Mouse (Mus musculus) intestine, embryonic 14.5 days (tissue): ENCODE data around the gene Vamp1. TPM values are rescaled to one million over a fixed set of nuclear protein-coding genes. Genes with fewer than 3 reads are reported as not detected.

Source experiments
- ATAC-seq: fragments of 200-750 bp; cut with Nextera tagmentation; replicated peaks from 2 replicates; pipeline ENCODE4 v1.8.0; 2017; ENCODE audit warnings: low read depth, moderate number of reproducible peaks, moderate TSS enrichment, moderate library complexity; ENCODE audit not compliant: low FRiP score, low TSS enrichment
- DNase-seq: peaks from one replicate; pipeline ENCODE4 v3.0.0-alpha.2; 2018; ENCODE audit warnings: low spot score
- H3K27ac ChIP-seq: fragments of 300-500 bp; sonication (generic); 2 replicates; pipeline ENCODE4 v1.5.1; 2014; ENCODE audit warnings: low read depth, mild to moderate bottlenecking, control low read depth
- H3K27me3 ChIP-seq: fragments of 300-500 bp; sonication (generic); replicated peaks from 2 replicates; pipeline ENCODE4 v1.6.1; 2014; ENCODE audit warnings: low read length, control low read depth; ENCODE audit not compliant: control insufficient read depth, insufficient read depth
- H3K36me3 ChIP-seq: fragments of 300-500 bp; sonication (generic); 2 replicates; pipeline ENCODE4 v1.6.1; 2014; ENCODE audit warnings: low read length, control low read depth; ENCODE audit not compliant: control insufficient read depth, insufficient read depth
- H3K4me1 ChIP-seq: fragments of 300-500 bp; sonication (generic); replicated peaks from 2 replicates; pipeline ENCODE4 v1.6.1; 2014; ENCODE audit warnings: low read length, control low read depth, mixed read lengths; ENCODE audit not compliant: control insufficient read depth, insufficient read depth
- H3K4me2 ChIP-seq: fragments of 300-500 bp; sonication (generic); 2 replicates; pipeline ENCODE4 v1.6.1; 2014; ENCODE audit warnings: low read length
- H3K4me3 ChIP-seq: fragments of 300-500 bp; sonication (generic); 2 replicates; pipeline ENCODE4 v1.5.1; 2014; ENCODE audit warnings: low read depth, low read length, control low read depth, mixed read lengths
- H3K9ac ChIP-seq: fragments of 300-500 bp; sonication (generic); 2 replicates; pipeline ENCODE4 v1.6.1; 2014; ENCODE audit warnings: mild to moderate bottlenecking, low read length
- H3K9me3 ChIP-seq: fragments of 300-500 bp; sonication (generic); 2 replicates; pipeline ENCODE4 v1.6.1; 2016; ENCODE audit warnings: low read length, control low read depth; ENCODE audit not compliant: control insufficient read depth
- WGBS: fragments of 180-500 bp; shearing (Covaris S2); extraction: QIAGEN DNeasy Blood & Tissue Kit; methylation state at CpG from one replicate; pipeline ENCODE4 v1.1.7; 2014; 5-methylcytosine and 5-hydroxymethylcytosine counted together
- polyA plus RNA-seq: library from polyadenylated mRNA; unstranded; fragments of >200 nt; fragmentation: Nextera tagmentation; extraction: Ambion mirVana; gene quantifications from 2 replicates; pipeline ENCODE4 v1.2.1, GENCODE M21; 2014

The Vamp1 gene
- polyA plus RNA-seq, 1 experiment from 2014 or later = 2.7 TPM

DNA sequence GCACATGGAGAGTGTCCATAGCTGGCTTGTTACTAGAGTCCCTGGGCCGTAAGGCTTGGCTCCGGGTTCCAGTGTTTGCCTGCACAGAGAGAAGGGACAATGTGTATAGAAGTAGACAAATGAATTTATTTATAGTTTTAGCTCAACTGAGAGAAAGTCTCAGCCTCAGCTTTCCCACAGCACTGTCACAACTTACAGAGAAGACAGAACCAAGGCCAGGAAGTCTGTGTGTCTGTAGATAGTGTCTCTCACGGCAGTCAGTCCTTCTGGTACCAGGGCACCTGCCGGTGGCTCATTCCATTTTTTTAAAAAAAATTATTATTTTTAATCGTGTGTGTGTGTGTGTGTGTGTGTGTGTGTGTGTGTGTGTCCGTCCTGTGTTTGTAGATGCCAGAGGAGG lies 17.2 kb downstream of the Vamp1 start:
- no peaks in the 10 kb centered on the region for H3K9me3 ChIP-seq
- ATAC-seq = no peak
- no peaks in the 10 kb centered on the region for H3K27me3 ChIP-seq
- H3K27ac ChIP-seq = no peak overlapping the region
- 0 out of 2 replicates have a peak overlapping the region, but pooled peaks have one; percentile 97 for H3K4me2 ChIP-seq
- H3K36me3 ChIP-seq = no peaks in the 10 kb centered on the region
- 79% methylated on average over 6 of the region's 6 CpGs for WGBS
- no peak overlapping the region for H3K9ac ChIP-seq
- H3K4me3 ChIP-seq = no peak overlapping the region
- H3K4me1 ChIP-seq = peaks cover 8% of the 10 kb centered on the region; the same call in 1 of the 2 replicates
- DNase-seq = no peak

DNA sequence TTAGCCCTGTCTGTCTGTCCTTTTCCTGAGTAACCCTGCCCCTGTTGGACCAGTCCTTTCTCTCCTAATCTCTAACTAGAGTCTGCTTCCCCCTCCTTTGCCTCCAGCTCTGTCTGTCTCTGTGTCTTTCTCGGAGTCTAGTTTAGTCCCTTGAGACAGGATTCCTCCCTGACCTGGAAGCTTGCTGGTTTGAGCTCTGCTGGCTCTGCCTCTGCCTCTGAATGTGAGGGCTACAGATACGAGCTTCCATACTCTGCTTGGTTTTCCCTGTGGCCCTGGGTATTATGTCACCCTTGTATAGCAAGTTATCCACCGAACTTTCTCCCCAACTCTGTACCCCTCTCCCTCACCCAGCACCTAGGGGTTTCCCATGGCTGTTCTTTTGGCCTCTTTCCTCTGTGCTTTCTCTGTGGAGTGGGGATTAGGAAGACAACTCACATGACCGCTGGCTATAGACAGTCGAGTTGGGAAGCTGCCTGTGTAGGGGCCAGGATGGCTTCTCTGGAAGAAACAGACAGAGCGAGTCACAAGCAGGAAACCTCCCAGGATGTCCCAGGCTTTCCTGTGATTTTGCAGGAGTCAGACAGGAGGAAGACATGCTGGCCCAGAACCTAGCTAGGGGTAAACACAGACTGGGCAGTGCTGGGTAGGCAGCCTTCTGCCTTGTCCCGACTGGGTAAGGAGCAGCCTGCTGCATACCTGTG lies 18.6 kb downstream of the Vamp1 start:
- 46% methylated on average over 7 of the region's 7 CpGs for WGBS
- Histone ChIP-seq H3K4me2 (no peak overlapping the region), H3K9ac (no peak overlapping the region), H3K4me1 (peaks cover 8% of the 10 kb centered on the region; the same call in 1 of the 2 replicates), H3K27me3 (no peaks in the 10 kb centered on the region), H3K9me3 (no peaks in the 10 kb centered on the region), H3K36me3 (no peaks in the 10 kb centered on the region), H3K27ac (no peak overlapping the region), H3K4me3 (no peak overlapping the region)
- no peak for ATAC-seq
- DNase-seq = no peak

DNA sequence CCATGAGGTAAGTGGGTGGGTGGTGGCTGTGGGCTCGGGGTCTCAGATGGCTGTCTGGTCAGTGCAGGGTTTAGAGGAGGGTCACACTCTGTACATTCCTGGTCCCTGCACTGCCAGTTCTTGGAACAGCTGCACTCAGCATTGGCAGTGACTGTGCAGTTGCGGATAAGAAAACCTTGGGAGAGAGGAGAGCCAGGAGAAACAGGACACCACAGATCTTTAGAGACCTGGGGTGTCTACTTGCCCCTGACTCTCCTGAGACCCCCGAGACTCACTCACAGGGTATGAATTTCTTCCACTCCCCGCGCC lies 19.1 kb downstream of the Vamp1 start:
- Histone ChIP-seq H3K36me3 (no peaks in the 10 kb centered on the region), H3K9ac (no peak overlapping the region), H3K4me2 (no peak overlapping the region), H3K4me3 (no peak overlapping the region), H3K9me3 (no peaks in the 10 kb centered on the region), H3K27ac (no peak overlapping the region), H3K4me1 (peaks cover 8% of the 10 kb centered on the region; the same call in 1 of the 2 replicates), H3K27me3 (no peaks in the 10 kb centered on the region)
- no peak for DNase-seq
- ATAC-seq = no peak
- 56% methylated on average over 5 of the region's 5 CpGs for WGBS

DNA sequence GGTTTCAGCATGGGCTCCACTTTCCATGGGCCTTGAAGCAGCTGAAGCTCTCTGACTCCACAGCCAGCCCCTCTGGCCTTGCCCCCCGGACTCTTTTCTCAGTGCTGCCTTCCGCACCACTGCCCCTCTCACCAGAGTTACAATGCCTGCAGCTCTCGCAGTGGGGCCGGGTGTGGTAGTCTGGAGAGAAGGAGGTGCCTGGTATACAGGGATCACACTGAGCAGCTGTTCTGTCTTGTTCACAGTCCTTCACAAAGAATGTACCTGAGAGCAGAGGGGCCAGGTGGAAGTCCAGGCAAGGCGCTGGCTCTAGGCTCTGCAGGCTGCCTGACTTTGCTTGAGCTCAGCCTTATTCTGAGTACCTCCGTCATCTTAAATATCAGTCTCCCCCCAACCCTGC lies 21.0 kb downstream of the Vamp1 start:
- DNase-seq (no peak), ATAC-seq (no peak)
- peaks cover 8% of the 10 kb centered on the region; the same call in 1 of the 2 replicates for H3K4me1 ChIP-seq
- no peaks in the 10 kb centered on the region for H3K9me3 ChIP-seq
- 81% methylated on average over 6 of the region's 6 CpGs for WGBS
- H3K9ac ChIP-seq = no peak overlapping the region
- no peaks in the 10 kb centered on the region for H3K36me3 ChIP-seq
- H3K27me3 ChIP-seq = no peaks in the 10 kb centered on the region
- H3K27ac ChIP-seq = no peak overlapping the region
- H3K4me2 ChIP-seq = no peak overlapping the region
- H3K4me3 ChIP-seq = no peak overlapping the region

DNA sequence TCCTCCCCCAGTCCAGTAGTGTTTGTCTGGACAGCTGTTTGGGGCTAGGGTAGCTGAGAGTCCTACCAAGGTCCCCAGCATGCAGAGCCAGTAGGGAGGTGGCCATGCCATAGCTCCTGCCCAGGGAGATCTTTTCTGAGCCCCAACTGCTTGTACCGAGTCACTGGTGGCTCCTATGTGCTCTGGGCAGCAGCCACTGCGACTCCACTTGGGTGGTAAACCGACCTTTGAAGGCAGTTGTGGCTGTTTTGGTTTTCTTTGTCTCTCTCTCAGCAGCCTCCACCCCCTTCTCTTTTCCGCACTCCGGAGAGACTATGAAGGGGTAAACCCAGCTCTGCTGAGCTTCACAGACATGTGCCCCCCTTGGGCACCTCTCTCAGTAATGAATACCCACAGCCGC lies 21.4 kb downstream of the Vamp1 start, which contains the start of gene Cd27:
Gene Cd27 (minus strand): TSS at position 229 of the 400 bp plus-strand sequence.
- Histone ChIP-seq H3K36me3 (no peaks in the 10 kb centered on the region), H3K4me3 (no peak within 1 kb of the TSS), H3K27ac (no peak within 1 kb of the TSS), H3K9me3 (no peaks in the 10 kb centered on the region), H3K27me3 (no peaks in the 10 kb centered on the region), H3K4me1 (peaks cover 6% of the 10 kb centered on the region; the same call in 1 of the 2 replicates), H3K4me2 (no peak within 1 kb of the TSS), H3K9ac (no peak within 1 kb of the TSS)
- WGBS = 54% methylated on average over 6 of the region's 6 CpGs
- ATAC-seq (no peak), DNase-seq (no peak)

DNA sequence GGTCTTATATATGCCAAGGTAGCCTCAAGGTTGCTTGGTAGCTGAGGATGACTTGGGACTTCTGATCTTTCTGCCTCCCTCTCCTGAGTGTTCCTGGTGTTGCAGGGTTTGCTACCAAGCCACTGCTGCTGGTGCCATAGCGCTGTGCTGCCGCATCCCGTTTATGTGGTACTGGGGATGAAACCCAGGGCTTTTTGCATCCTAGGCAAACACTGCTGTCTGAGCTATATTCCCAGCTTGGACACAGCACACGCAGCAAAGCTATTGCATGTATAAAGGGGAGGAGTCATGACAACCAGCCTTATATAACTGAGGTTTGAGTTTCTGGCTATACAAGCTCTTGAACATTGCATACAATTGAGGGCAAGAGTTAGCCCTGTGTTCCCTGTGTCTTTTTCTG lies 22.1 kb downstream of the Vamp1 start:
- no peak overlapping the region for H3K4me2 ChIP-seq
- no peaks in the 10 kb centered on the region for H3K4me1 ChIP-seq
- no peak overlapping the region for H3K9ac ChIP-seq
- H3K27ac ChIP-seq = no peak overlapping the region
- no peak for ATAC-seq
- H3K9me3 ChIP-seq = no peaks in the 10 kb centered on the region
- 75% methylated on average over 4 of the region's 4 CpGs for WGBS
- H3K4me3 ChIP-seq = no peak overlapping the region
- H3K27me3 ChIP-seq = no peaks in the 10 kb centered on the region
- DNase-seq = no peak
- no peaks in the 10 kb centered on the region for H3K36me3 ChIP-seq

DNA sequence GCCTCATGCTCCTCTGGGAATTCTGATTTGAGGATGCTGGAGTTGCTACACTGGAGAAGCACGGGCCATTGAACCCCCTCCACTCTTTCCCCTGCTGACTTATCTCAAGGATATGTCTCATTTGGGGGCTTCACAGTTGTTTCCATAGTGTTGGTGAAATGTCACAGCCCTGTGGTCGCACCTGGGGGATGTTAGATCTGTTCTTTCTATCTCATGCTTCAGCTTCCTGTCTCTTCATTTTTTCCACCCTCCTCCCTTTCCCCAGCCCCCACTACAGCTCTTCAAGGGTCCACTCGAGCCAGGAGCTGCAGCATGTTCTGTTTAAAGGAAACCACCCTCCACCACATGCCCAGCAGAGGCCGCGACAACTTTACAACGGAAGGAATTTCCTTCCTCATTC lies 23.0 kb downstream of the Vamp1 start:
- 47% methylated on average over 6 of the region's 6 CpGs for WGBS
- H3K4me3 ChIP-seq = no peak overlapping the region
- DNase-seq = no peak
- no peak for ATAC-seq
- H3K27ac ChIP-seq = no peak overlapping the region
- H3K27me3 ChIP-seq = no peaks in the 10 kb centered on the region
- no peaks in the 10 kb centered on the region for H3K36me3 ChIP-seq
- H3K9ac ChIP-seq = no peak overlapping the region
- no peak overlapping the region for H3K4me2 ChIP-seq
- H3K9me3 ChIP-seq = no peaks in the 10 kb centered on the region
- H3K4me1 ChIP-seq = no peaks in the 10 kb centered on the region

DNA sequence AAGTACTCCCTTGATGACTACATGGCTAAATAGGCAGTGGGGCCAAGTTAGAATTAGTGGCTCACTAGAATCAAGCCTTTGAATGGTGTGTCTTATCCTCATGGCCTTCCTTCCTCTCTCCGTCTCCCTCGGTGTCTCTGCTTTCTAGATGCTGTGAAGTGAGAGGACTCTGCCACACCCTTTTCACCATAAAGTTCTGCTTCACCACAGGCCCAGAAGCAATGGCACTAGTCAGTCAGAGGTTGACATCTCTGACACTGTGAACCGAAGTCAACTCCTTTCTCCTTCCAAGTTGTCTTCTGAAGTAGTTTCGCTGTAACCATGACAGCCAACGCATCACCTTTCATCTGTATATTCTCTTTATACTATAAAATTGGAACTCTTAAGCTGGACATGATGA lies 24.2 kb downstream of the Vamp1 start:
- H3K9me3 ChIP-seq = no peaks in the 10 kb centered on the region
- no peak for DNase-seq
- H3K36me3 ChIP-seq = no peaks in the 10 kb centered on the region
- ATAC-seq = no peak
- no peak overlapping the region for H3K4me3 ChIP-seq
- no peak overlapping the region for H3K4me2 ChIP-seq
- H3K27ac ChIP-seq = no peak overlapping the region
- H3K27me3 ChIP-seq = no peaks in the 10 kb centered on the region
- H3K4me1 ChIP-seq = no peaks in the 10 kb centered on the region
- 90% methylated on average over 5 of the region's 5 CpGs for WGBS
- no peak overlapping the region for H3K9ac ChIP-seq

DNA sequence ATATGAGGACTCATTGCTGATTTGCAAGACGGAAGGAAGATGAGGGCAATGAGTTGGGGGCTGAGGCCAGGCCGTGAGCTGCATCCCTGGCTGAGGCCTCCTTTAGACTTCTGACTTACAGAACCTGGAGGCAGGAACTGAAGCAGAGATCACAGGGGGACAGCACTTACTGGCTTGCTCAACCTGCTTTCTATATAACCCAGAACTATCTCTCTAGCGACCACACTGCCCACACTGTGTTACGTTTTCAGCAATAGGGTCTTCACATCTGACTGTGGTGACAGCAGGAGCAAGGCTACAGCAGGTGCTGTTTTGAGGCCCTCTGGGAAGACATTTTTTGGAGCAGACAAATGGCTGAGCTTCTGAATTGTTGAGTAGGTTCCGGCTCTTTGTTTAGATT lies 25.3 kb downstream of the Vamp1 start:
- Histone ChIP-seq H3K9ac (no peak overlapping the region), H3K27ac (no peak overlapping the region), H3K9me3 (no peaks in the 10 kb centered on the region), H3K27me3 (no peaks in the 10 kb centered on the region), H3K36me3 (no peaks in the 10 kb centered on the region), H3K4me2 (no peak overlapping the region), H3K4me1 (no peaks in the 10 kb centered on the region), H3K4me3 (no peak overlapping the region)
- WGBS = 70% methylated on average over 5 of the region's 5 CpGs
- DNase-seq = no peak
- no peak for ATAC-seq
